Mouse (Mus musculus): ENCODE results near the gene Aqp11. TPM values are rescaled to one million over a fixed set of nuclear protein-coding genes. Genes with fewer than 3 reads are reported as not detected.

Gene Aqp11
- polyA plus RNA-seq, 1 experiment from 2014 or later, result 2.5 TPM

GRCm38 (mm10) chr7:97745299-97745698 is 7.2 kb upstream of the Aqp11 start:
- H3K4me3 ChIP-seq, result no peak overlapping the region
- no peak for ATAC-seq (ENCODE audit: insufficient number of reproducible peaks, low FRiP score, low TSS enrichment, low read depth)
- H3K9me3 ChIP-seq, result no peaks in the 10 kb centered on the region
- no peaks in the 10 kb centered on the region for H3K36me3 ChIP-seq
- 10% methylated on average over 3 of the region's 3 CpGs for WGBS
- no peak overlapping the region for H3K9ac ChIP-seq
- no peak overlapping the region for H3K27ac ChIP-seq
- no peaks in the 10 kb centered on the region for H3K27me3 ChIP-seq
- 0 out of 2 replicates have a peak, but pooled peaks cover 5% of the 10 kb centered on the region for H3K4me1 ChIP-seq
- no peak overlapping the region for H3K4me2 ChIP-seq

- H3K9me3 ChIP-seq, result no peaks in the 10 kb centered on the region
- H3K36me3 ChIP-seq, result no peaks in the 10 kb centered on the region
- H3K4me2 ChIP-seq, result no peak overlapping the region
- H3K4me3 ChIP-seq, result no peak overlapping the region
- no peak for ATAC-seq (ENCODE audit: insufficient number of reproducible peaks, low FRiP score, low TSS enrichment, low read depth)
- 40% methylated on average over 1 of the region's 1 CpGs for WGBS
- peaks cover 5% of the 10 kb centered on the region; the same call in 1 of the 2 replicates for H3K27me3 ChIP-seq
- no peak overlapping the region for H3K9ac ChIP-seq
- peaks cover 12% of the 10 kb centered on the region for H3K4me1 ChIP-seq
- no peak overlapping the region for H3K27ac ChIP-seq
These were observed 3.7 kb upstream of the Aqp11 start for GRCm38 (mm10) chr7:97741756-97742291.

GRCm38 (mm10) chr7:97740948-97741347 is 2.9 kb upstream of the Aqp11 start:
- H3K4me1 ChIP-seq, result peaks cover 12% of the 10 kb centered on the region
- no peaks in the 10 kb centered on the region for H3K9me3 ChIP-seq
- H3K36me3 ChIP-seq, result no peaks in the 10 kb centered on the region
- no peak overlapping the region for H3K4me2 ChIP-seq
- H3K4me3 ChIP-seq, result no peak overlapping the region
- H3K9ac ChIP-seq, result no peak overlapping the region
- peaks cover 5% of the 10 kb centered on the region; the same call in 1 of the 2 replicates for H3K27me3 ChIP-seq
- H3K27ac ChIP-seq, result no peak overlapping the region
- ATAC-seq (ENCODE audit: insufficient number of reproducible peaks, low FRiP score, low TSS enrichment, low read depth), result no peak
- 60% methylated on average over 10 of the region's 10 CpGs for WGBS

GRCm38 (mm10) chr7:97737256-97737637 is 842 bp downstream of the Aqp11 start:
- no peaks in the 10 kb centered on the region for H3K9me3 ChIP-seq
- H3K27me3 ChIP-seq, result peaks cover 5% of the 10 kb centered on the region; the same call in 1 of the 2 replicates
- peak overlapping the region; percentile 95 for H3K4me2 ChIP-seq
- no peaks in the 10 kb centered on the region for H3K36me3 ChIP-seq
- H3K4me1 ChIP-seq, result peaks cover 12% of the 10 kb centered on the region
- H3K9ac ChIP-seq, result peak overlapping the region; percentile 41
- no peak overlapping the region for H3K27ac ChIP-seq
- WGBS, result 10% methylated on average over 12 of the region's 12 CpGs
- peak overlapping the region; percentile 58 for H3K4me3 ChIP-seq
- no peak for ATAC-seq (ENCODE audit: insufficient number of reproducible peaks, low FRiP score, low TSS enrichment, low read depth)

- Histone ChIP-seq H3K27ac (no peak overlapping the region), H3K9me3 (no peaks in the 10 kb centered on the region), H3K4me3 (no peak overlapping the region), H3K36me3 (no peaks in the 10 kb centered on the region), H3K4me2 (no peak overlapping the region), H3K27me3 (peaks cover 5% of the 10 kb centered on the region; the same call in 1 of the 2 replicates), H3K4me1 (peaks cover 12% of the 10 kb centered on the region), H3K9ac (no peak overlapping the region)
- ATAC-seq (ENCODE audit: insufficient number of reproducible peaks, low FRiP score, low TSS enrichment, low read depth), result no peak
- 47% methylated on average over 4 of the region's 4 CpGs for WGBS
These were observed 2.1 kb downstream of the Aqp11 start for GRCm38 (mm10) chr7:97735886-97736420.

- no peaks in the 10 kb centered on the region for H3K9me3 ChIP-seq
- no peak overlapping the region for H3K4me3 ChIP-seq
- H3K4me1 ChIP-seq, result peaks cover 12% of the 10 kb centered on the region
- ATAC-seq (ENCODE audit: insufficient number of reproducible peaks, low FRiP score, low TSS enrichment, low read depth), result no peak
- H3K27me3 ChIP-seq, result peaks cover 5% of the 10 kb centered on the region; the same call in 1 of the 2 replicates
- H3K4me2 ChIP-seq, result no peak overlapping the region
- H3K27ac ChIP-seq, result no peak overlapping the region
- no peak overlapping the region for H3K9ac ChIP-seq
- H3K36me3 ChIP-seq, result no peaks in the 10 kb centered on the region
- 84% methylated on average over 8 of the region's 8 CpGs for WGBS
These were observed 3.1 kb downstream of the Aqp11 start for GRCm38 (mm10) chr7:97735021-97735420.

GRCm38 (mm10) chr7:97733606-97734005 is 4.5 kb downstream of the Aqp11 start:
- 84% methylated on average over 5 of the region's 5 CpGs for WGBS
- Histone ChIP-seq H3K4me2 (no peak overlapping the region), H3K4me3 (no peak overlapping the region), H3K27me3 (peaks cover 5% of the 10 kb centered on the region; the same call in 1 of the 2 replicates), H3K9me3 (no peaks in the 10 kb centered on the region), H3K36me3 (no peaks in the 10 kb centered on the region), H3K4me1 (peaks cover 12% of the 10 kb centered on the region), H3K9ac (no peak overlapping the region), H3K27ac (no peak overlapping the region)
- ATAC-seq (ENCODE audit: insufficient number of reproducible peaks, low FRiP score, low TSS enrichment, low read depth), result no peak

GRCm38 (mm10) chr7:97730427-97730826 is 7.7 kb downstream of the Aqp11 start:
- no peak for ATAC-seq (ENCODE audit: insufficient number of reproducible peaks, low FRiP score, low TSS enrichment, low read depth)
- H3K27ac ChIP-seq, result no peak overlapping the region
- H3K27me3 ChIP-seq, result no peaks in the 10 kb centered on the region
- no peak overlapping the region for H3K4me2 ChIP-seq
- H3K4me3 ChIP-seq, result no peak overlapping the region
- no peaks in the 10 kb centered on the region for H3K4me1 ChIP-seq
- no peaks in the 10 kb centered on the region for H3K9me3 ChIP-seq
- H3K36me3 ChIP-seq, result peaks cover 7% of the 10 kb centered on the region; the same call in 1 of the 2 replicates
- no peak overlapping the region for H3K9ac ChIP-seq
- 77% methylated on average over 3 of the region's 3 CpGs for WGBS

GRCm38 (mm10) chr7:97728666-97729614 is 9.1 kb downstream of the Aqp11 start:
- 71% methylated on average over 14 of the region's 14 CpGs for WGBS
- no peak overlapping the region for H3K4me2 ChIP-seq
- peaks cover 11% of the 10 kb centered on the region; the same call in 1 of the 2 replicates for H3K36me3 ChIP-seq
- H3K27ac ChIP-seq, result no peak overlapping the region
- no peak overlapping the region for H3K4me3 ChIP-seq
- H3K4me1 ChIP-seq, result no peaks in the 10 kb centered on the region
- no peak for ATAC-seq (ENCODE audit: insufficient number of reproducible peaks, low FRiP score, low TSS enrichment, low read depth)
- H3K27me3 ChIP-seq, result no peaks in the 10 kb centered on the region
- no peaks in the 10 kb centered on the region for H3K9me3 ChIP-seq
- no peak overlapping the region for H3K9ac ChIP-seq

GRCm38 (mm10) chr7:97726778-97727177 is 11.3 kb downstream of the Aqp11 start:
- Histone ChIP-seq H3K4me3 (no peak overlapping the region), H3K27ac (no peak overlapping the region), H3K27me3 (no peaks in the 10 kb centered on the region), H3K36me3 (peaks cover 16% of the 10 kb centered on the region), H3K9ac (no peak overlapping the region), H3K4me1 (no peaks in the 10 kb centered on the region), H3K4me2 (no peak overlapping the region), H3K9me3 (no peaks in the 10 kb centered on the region)
- WGBS, result 75% methylated on average over 7 of the region's 7 CpGs
- no peak for ATAC-seq (ENCODE audit: insufficient number of reproducible peaks, low FRiP score, low TSS enrichment, low read depth)

GRCm38 (mm10) chr7:97726080-97726479 is 12.0 kb downstream of the Aqp11 start:
- ATAC-seq (ENCODE audit: insufficient number of reproducible peaks, low FRiP score, low TSS enrichment, low read depth), result no peak
- Histone ChIP-seq H3K4me1 (no peaks in the 10 kb centered on the region), H3K27me3 (no peaks in the 10 kb centered on the region), H3K36me3 (peaks cover 17% of the 10 kb centered on the region), H3K4me3 (no peak overlapping the region), H3K9me3 (no peaks in the 10 kb centered on the region), H3K9ac (no peak overlapping the region), H3K4me2 (no peak overlapping the region), H3K27ac (no peak overlapping the region)
- WGBS, result 87% methylated on average over 7 of the region's 7 CpGs

- Histone ChIP-seq H3K27me3 (no peaks in the 10 kb centered on the region), H3K36me3 (peaks cover 22% of the 10 kb centered on the region), H3K4me2 (no peak overlapping the region), H3K4me1 (no peaks in the 10 kb centered on the region), H3K9me3 (no peaks in the 10 kb centered on the region), H3K4me3 (no peak overlapping the region), H3K27ac (no peak overlapping the region), H3K9ac (no peak overlapping the region)
- WGBS, result 96% methylated on average over 6 of the region's 6 CpGs
- no peak for ATAC-seq (ENCODE audit: insufficient number of reproducible peaks, low FRiP score, low TSS enrichment, low read depth)
These were observed 12.7 kb downstream of the Aqp11 start for GRCm38 (mm10) chr7:97725401-97725800.
